Mouse (Mus musculus) adrenal gland, adult 2 months (tissue): Measurements from ENCODE around the gene Aurka. TPM values are rescaled to one million over a fixed set of nuclear protein-coding genes. Genes with fewer than 3 reads are reported as not detected.

ENCODE experiments used
- DNase-seq: peaks from one replicate; pipeline ENCODE4 v3.0.0; 2021
- long read RNA-seq: library from polyadenylated mRNA; stranded (forward); transcript quantifications from one replicate; pipeline ENCODE4 v2.0.0, GENCODE M21; 2021
- polyA plus RNA-seq: library from polyadenylated mRNA; depleted of rRNA; stranded (reverse); fragments of >200 nt; gene quantifications from 2 replicates; pipeline ENCODE4 v1.2.3, GENCODE M21; 2012; rRNA removed
- total RNA-seq, 2 experiments: library from RNA; stranded (reverse); gene quantifications; 2 replicates each; pipeline ENCODE4 v1.2.3; 2021

Gene Aurka
- total RNA-seq (1 to 10 TPM; 1.8 to 2.7 TPM), polyA plus RNA-seq (1.3 and 2.0 TPM in 2 replicates)
- long read RNA-seq, partial matches to known transcripts = 0 of 1 reads
- long read RNA-seq, other reads (novel, unspliced or antisense) = 1 of 1 reads

DNA sequence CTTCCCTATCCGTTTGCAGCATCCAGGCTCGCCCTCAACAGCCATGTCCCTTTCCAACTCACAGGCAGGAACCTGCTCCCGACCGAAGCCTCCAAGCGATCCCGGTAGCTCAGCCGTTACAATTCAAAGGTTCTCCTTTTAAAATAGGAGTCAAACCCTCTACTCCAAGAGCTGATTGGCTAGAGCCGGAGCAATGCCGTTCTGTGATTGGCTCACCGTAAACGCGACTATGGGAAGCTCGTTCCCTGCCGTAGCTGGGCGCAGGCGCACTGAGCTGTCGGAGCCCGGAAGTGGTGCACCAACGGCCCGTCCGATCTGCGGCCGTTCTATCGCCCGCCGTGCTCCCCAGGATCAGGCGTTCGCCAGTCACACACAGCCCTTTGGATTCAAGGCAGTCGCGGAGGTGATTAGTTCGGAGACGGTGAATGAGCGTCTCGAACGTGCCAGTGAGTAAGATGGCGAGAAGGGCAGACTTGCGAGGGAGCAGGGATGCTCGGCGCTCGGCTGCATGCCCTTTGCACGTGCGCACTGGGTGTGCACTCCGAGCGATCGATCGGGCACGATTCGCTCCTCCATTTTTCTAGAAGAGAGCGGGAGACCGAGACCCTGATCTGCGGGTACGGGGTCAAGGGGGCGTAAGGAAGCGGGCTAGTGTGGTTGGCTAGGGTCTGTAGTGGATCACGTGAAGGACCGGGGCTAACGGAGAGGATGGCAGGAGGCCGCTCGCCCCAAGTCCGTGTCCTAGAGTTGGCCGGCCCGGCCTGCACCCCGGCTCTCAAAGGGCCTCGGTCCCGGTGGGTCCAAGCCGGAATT is at the start of gene Aurka, which contains the start of gene Cstf1:
TSS of gene Aurka (minus strand) at position 125 of the 813 bp plus-strand sequence.
TSS of gene Cstf1 (plus strand) at position 271 of the 813 bp plus-strand sequence.
- peak; percentile 97 for DNase-seq

DNA sequence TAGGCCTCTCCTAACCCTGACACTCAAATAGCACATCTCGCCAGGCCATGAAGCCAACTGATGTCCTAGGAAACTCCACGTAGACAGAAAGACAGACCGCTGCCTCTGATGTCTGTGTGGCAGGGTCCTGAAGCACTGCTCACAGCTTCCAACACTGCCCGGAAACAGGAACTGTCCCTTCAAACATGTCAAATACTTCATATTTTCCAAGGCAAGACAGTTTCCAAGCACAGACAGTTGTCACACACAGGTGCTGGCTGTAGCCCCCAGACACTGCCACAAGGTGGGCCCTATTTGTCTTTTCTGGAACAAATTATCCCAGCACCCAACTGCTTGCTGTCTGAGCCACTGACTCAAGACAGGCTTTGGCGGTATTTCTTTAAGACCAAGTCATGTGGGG is 47.9 kb upstream of the Aurka start:
- DNase-seq = no peak

DNA sequence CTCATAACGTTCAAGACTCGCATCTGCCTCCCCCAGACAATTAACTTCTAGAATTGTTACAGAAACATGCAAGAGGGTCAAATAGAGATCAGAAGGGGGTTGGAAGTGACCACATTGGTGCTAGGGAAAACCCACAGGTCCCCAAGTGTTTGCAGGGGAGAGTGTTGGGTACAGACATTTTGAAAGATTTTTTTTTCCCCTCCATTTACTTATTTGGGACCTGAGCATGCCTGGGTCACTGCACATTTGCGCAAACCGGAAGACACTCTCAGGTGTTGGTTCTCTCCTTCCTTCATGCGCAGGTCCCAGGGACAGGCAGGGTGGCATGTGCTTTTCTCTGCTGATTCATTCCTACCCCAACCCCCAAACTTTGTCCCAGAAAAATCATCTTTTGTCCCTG is 46.5 kb upstream of the Aurka start:
- no peak for DNase-seq

DNA sequence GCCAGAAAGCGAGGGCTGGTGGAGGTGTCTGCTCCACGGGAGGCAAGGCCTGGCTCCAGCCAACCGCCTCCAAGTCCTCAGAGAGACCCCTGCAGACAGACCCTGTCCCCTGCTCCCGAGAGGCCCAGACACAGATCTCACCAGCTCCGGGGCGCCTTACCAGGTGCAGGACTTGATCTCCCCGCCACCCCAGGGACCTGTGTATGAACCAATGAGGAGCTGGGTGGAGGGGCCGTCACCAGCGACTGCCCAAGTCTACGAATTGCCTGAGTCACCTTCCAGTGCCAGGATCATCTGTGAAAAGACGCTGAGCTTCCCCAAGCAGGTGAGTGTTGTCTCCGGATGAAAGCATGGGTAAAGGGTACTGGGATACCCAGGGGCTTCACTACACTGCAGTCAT is 45.9 kb upstream of the Aurka start:
- DNase-seq = no peak

DNA sequence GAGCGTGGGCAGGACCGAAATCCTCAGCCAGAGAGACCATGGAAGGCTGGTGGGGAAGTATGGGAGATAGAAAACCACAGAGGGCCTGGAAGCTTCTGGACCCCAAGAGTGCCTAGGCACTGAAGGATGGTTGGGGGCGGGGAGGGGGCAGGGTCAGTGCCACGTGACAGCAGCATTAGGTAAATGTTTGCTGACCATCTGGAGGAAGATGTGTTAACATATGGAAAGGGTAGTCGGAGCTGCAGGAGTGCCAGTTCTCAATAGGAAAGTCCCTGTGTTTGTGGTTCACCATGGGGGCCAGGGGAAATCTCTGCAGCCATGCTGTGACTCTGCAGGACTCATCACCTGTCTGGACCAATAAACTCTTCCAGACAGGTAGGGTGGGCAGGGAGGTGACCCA is 43.6 kb upstream of the Aurka start:
- no peak for DNase-seq

DNA sequence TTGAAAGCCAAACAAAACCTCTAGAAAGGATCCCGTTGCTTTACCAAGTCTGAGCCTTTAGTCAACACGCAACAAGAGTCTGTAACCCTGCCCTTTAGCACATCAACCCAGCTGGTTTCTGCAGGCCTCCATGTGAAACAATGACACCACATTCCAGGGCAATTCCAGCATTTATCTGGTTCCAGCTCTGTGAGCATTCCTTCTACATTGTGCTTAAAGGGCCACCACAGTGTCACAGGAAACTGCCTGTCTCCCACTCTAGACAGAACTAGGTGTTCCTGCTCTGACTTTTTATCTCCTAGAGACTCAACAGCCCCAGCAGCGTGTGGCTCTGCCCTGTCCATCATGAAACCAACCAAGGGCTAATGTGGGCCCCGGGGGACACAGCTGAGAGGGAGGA is 42.9 kb upstream of the Aurka start:
- DNase-seq = no peak

DNA sequence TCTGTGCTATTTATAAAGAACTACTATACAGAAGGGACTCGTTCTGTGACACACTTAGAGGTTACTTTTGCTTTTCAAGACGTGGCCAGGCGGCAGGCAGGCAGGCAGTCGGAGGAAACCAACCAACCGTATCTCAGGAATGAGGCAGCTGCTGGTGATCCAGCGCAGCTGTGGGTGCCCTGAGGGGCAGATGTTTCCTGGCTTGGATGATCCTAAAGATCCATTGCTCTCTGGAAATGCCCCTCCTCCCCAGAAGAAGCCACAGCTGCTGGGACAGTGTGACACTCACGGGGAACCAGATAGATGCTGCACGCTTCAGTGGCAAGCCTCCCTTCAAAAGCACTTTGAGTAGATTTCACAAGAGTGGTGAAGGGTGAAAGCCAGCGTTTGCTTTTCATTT is 42.1 kb upstream of the Aurka start:
- no peak for DNase-seq

DNA sequence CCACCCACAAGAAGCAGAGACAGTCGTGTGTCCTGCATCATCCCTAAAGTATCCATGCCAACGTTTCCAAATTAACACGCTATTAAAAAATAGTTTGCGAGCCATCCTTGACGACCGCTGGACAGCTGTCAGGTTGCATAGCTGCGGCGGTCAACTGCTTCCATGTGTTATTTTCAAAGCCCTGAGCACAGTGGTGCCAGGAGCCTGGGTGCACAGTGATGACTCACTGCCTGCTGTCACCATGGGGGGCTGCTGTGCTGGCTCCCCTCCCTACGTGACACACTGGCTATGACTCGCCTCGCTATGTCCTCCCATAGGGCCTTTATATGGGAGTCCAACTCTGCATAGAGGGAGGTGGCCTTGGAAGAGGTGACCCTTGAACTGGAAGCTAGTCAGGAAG is 40.8 kb upstream of the Aurka start:
- no peak for DNase-seq

DNA sequence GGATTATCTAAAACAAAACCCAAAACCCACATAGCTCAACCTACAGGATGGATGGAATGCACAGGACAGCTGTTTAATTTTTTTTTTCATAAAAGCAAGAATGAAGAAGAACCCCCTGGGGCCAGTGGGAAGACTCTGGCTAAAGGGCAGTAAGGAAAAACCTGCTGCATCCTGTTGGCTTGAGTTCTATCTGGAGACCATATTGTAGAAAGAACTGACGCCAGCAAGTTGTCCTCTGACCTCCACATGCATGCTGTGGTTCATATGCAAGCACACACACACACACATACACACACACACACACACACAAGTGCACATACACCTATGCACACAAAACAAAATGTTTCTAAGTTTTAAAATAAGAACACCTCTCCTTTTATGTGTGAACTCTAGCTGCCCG is 40.4 kb upstream of the Aurka start:
- DNase-seq = no peak

DNA sequence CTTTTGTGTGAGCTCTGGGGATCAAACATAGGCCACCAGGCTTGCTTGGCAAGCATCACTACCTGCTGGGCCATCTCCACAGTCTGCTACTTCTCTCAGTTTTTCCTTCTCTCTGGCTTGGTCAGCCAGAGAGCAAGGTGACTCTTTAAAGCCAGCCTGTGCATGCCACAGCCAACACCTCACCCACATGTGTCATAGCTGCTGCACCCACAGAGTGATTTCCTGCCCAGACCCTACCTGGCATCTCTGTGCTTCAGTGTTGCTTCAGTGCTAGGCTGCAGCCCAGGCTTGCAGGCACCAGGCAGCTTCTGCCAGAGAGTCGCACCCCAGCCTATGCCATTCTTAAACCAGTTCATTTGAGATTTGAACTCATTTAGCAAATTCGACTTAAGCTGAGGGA is 37.2 kb upstream of the Aurka start:
- no peak for DNase-seq

DNA sequence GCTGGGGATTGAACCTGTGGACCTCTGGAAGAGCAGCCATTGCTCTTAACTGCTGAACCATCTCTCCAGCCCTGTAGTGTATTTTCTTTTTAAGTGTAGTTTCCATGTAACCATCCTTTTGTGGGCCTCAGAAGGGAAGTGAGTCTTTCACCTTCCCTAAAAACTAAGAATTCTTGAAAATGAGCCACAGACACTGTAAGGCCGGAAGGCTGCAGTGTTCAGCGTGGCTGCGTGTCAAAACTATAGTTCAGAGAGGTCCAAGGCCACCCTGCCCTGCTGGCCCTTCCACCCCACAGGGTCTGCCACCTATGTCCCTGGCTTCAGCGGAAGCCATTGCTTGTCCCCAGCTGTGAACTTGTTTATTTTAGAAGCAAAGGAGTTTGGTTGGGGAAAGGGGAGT is 35.8 kb upstream of the Aurka start:
- DNase-seq = no peak

DNA sequence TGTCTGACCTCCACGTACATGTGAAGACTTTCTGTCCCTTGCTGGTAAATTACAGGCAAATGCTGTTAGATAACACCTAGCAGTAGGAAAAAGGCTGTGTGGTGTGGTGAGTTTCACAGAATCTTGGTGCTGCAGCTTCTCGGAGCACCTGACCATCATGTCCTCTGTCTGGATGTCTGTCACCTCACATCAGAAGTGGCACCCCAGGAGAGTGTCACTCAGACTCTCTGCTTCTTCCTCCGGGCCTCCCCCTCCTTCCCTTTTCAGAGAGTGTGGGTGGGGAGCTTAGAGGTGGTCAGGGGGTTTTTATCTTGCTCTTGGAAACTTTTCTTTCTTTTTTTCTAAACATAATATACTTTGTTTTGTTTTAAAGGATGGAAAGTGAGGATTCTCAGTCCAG is 34.7 kb upstream of the Aurka start:
- DNase-seq = no peak

DNA sequence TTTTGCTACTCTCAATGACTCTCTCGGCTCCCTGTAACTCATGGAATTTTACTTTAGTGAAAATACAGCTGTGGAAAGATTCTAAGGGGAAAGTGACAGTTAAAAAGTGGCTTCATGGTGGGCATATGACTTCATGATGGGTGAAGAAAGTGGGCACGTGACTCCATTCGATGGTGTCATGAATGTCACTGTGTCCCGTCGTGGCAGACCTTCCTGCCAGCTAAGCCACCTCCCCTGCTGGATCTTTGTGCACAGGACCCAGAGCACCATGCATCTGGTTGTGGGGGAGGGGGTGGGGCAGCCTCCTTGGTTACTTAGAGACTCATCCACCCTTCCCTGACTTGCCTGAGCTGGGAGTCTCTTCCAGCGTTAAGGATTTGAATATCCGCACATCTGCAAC is 33.9 kb upstream of the Aurka start:
- no peak for DNase-seq

DNA sequence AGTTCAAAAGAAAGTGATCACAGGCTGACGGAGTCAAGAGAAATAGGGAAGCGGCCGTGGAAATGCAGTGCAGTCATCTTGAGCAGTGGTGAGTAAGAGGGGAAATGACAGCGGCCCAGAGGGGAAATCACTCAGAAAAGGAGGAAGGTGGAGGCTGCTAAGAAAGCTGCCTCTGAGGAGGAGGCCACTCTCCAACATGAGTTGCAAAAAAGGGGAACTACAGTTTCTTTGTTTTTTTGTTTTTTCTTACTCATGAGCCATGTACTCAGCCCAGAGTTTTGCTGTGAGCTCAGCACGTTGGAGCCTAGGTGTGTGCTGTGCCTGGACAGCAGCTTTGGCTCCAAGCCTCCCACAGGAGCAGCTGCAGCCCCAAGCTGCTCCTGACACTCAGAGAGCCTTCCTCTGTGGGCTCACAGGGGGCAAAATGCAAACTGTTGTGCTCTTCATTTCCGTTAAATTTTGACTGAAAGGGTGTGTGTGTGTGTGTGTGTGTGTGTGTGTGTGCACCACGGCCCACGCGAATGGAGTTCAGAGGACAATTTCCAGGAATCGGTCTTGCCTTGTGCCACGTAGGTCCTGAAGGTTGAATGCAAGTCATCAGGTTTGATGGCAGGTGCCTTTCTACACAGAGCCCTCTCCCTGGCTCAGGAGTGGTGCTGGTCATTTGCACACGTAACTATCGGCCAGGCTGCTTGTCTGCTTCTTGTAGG is 30.9 kb upstream of the Aurka start:
- DNase-seq = no peak

DNA sequence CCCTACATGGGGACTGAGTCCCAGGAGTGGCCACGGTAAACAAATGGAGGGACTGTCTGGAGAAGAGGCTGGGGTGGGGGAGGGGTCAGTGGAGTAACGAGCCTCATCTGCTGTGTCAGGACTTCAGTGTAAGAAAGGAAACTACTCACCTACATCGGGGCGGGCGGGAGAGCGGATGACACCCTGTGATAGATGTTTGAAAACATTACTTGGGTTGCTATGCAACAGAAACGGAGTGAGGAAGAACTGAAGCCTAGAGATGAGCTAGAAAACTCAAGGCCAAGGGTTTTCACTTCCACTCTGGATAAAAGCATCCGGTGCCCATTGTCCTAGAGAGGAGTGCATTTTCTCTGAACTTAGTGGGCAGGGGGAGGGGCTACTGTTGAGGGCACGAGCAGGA is 29.6 kb upstream of the Aurka start:
- DNase-seq = no peak

DNA sequence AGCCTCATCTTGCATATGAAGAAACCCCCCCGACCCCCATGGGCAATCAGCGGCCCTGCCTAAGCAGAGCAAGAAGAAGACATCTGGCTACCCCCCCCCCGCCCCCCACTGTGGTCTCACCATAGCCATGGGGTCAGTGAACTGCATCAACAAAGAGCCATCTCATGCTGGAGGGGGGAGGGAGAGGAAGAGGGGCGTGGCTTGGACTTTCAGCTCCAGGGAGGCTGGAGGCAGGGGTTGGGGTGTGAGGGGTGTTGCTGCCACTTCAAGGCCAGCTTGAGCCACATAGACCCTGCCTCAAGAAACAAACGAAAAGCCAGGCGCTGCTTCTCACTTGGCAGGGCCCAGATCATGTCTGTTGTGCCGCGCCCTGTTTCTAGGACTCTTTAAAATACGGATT is 25.6 kb upstream of the Aurka start:
- DNase-seq = no peak

DNA sequence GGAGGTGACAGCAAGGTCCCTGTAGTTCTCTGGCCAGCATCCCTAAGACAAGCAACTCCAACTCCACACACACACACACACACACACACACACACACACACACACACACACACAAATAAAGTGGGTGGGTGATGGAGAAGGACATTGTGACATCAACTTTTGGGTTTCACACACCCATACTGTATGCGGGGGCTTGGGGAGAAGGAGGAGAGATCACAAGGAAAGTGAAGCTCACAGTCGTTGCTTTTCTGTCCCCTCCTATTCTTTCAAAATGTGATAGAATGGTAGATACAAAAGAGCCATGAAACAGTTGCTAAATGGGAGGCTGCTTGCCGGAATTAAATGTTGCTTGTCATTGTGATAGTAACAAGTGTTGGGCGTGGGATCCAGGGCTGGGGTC is 24.3 kb upstream of the Aurka start:
- no peak for DNase-seq

DNA sequence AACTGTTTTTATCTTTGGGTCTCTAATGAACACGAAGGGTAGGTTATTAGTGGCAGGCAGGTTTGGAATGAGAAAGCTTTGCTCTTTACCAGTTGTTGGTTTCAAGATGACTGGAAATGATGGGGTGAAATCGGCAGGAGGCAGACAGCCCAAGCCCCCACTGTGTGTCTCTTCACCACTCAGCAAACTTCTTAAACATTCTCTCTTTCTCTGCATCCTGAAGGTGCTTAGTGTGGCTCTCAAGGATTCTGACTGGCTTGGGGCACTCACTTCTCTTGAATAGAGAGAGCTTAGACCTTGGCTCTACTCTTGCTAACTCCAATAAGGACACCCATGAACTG is 23.7 kb upstream of the Aurka start:
- no peak for DNase-seq

DNA sequence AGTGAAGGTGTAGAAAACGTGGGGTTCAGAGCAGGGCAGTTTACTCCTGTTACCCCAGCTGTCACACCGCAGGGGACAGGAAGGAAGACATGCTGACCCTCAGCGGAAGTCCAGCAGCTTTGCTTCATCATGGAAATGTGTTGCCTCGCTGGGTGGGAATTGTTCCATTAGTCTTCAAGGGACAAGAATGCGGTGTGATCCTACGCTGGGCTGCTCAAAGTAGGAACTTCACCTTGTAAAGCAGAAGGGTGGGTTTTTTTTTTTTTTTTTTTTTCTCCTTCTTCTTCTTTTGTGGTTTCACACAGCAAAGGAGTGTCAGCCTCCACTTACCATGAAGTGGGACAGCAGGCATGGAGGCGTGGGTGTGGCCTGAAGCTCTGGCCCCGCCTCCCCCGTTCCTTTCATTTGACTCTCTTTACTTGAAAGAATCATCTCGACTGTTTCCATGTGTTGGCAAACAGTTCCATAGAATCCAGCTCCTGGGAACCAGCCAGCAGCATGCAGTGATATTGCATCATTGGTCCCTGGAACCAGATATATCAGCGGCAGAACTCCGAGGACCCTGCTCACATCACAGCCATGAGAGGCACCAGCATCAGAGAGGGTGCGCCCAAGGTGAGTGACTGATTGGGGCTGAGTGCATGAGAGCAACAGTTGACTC is 23.2 kb upstream of the Aurka start, which contains the start of gene Cass4:
TSS of gene Cass4 (plus strand) at position 404 of the 661 bp plus-strand sequence.
- peak; percentile 25 for DNase-seq

DNA sequence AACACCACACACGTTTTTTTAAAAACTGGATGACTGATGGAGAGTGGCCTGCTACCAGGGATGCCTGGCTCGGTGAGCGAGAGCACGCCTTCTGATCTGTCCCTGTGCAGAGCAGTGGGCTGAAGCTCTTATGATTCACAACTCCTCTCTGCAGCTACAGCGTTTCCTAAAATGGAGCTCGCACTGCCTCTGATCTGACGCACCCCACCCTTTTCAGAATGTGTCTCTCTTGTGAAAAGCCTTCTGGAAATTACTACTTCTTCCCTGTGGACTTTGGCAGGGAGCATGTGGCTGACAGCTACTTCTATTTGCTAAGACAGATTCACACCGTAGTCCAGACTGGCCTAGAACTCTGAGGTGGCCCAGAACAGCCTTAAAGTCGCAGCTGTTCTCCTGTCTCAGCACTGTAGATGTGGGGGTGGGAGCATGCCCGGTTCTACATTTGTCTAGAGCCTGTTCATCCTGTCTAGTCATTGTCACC is 21.7 kb upstream of the Aurka start:
- DNase-seq = no peak

DNA sequence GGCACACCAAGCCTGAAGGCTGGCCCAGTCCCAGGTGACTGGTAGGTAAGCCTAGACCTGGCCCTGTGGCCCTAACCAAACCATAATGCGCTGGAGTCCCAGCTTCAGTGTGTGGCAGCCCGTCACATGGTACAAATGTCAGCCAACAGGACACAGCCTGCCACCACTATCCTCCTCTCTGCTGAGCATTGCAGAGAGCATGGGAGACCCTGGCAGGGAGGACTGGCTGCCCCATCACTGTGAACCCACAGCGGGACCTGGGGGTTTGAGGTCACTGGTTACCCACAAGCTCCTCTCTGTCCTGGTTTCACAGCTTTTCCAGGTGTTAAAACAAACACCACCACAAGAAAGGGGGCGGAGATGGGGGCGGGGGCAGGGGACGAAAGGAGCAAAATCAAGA is 20.0 kb upstream of the Aurka start:
- no peak for DNase-seq

DNA sequence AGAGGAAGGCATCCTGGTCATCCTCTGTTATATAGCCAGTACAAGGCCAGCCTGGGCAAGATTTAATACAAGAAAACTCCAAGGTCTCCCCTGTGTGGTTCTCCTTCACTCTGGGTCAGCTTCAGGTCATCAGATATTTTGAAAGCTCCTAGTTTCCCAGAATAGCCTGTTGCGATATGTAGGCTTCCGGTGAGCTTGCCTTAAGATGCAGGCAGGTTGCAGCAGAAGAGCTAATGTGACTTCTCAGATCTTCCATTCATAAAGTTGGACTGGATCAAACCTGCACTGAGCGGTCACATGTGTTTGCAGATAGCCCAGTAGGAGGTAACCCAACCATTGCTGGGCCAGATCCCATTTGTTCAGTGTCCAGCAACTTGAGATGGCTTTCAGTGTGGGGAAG is 14.4 kb upstream of the Aurka start:
- no peak for DNase-seq

DNA sequence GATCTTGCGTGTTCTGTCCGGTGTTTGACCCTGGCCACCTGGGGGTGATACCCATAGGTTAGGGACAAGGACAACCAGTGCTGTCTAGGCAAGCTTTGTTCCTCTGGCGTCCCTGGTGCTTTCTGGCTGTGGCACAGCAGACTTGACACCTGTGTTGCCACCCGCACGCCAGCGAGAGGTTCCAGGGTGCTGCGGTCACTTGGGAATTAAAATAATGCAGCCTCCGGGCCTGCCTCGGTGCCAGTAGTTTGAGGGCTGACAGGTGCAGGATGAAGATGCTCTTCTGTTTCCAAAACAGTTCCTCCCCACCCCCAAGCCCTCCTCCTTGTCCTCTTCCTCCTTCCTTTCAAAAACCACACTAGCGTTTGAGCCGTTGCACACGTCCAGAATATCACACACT is 11.6 kb upstream of the Aurka start:
- no peak for DNase-seq
